Mouse (Mus musculus) stomach, postnatal 0 days (tissue): ENCODE measurements around the gene Por.

Experiments used
- CTCF ChIP-seq: IDR thresholded peaks from 2 replicates; pipeline ENCODE4 v1.5.1; 2016; ENCODE audit warnings: antibody characterized with exemption, low read depth, mild to moderate bottlenecking, moderate library complexity
- EP300 ChIP-seq: optimal IDR thresholded peaks from 2 replicates; pipeline ENCODE3; 2016; ENCODE audit warnings: antibody characterized with exemption

DNA sequence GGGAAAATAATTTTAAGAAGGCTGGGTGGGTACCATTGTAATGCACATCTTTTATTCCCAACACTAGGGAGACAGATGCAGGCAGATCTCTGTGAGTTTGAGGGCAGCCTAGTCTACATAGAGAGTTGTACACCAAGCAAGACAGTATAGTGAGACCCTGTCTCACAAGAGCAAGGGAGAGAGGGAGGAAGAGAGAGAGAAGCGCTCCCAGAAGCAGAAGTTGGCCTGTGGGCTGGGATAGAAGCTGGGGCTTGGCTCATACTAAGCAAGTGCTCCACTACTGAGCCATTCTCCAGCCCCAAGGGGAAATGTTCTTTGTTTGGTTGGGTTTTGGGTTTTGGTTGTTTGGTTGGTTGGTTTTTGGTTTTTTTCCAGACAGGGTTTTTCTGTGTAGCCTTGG is 28.8 kb upstream of the Por start:
- TF ChIP-seq CTCF (no peak), EP300 (no peak)
